Comparison of ENCODE assay signal across 18 mouse cellular contexts in the genomic region with DNA sequence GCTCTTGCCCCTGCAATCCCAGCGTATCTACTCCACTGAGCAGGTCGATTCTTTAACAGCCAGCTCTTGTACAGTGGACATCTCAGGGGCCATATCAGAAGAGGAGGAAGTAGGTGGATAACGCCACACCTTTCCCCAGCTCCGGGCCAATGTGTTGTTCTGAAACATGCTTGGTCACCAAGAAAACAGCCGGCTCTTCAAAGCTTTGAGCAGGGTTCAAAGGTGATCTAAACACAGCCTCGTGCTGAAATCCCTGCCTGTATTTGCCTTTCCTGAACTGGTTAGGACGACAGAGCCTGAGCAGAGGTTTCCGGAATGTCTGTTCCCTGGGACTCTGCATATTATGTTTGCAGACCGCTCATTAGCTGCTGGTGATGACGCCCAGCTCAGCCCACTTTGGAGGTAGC. TPM values are rescaled to one million over a fixed set of nuclear protein-coding genes. Genes with fewer than 3 reads are reported as not detected.
DNase-seq lines count a peak whose midpoint lies in the region; ATAC-seq and TF ChIP-seq lines count a peak whose summit lies in the region.
"Had no signal": no experiment of that assay in that cellular context is flagged by ENCODE, and none has a peak within 500 bp of the region (broad histone marks: within the 10 kb centered on the region; RNA-seq: fewer than 3 reads in every experiment).

No protein-coding gene starts in this region.

- no peak for TF ChIP-seq RAD21 in MEL (IDR thresholded peaks at IDR 0.05; ENCODE audit: low read depth, low read length)

- H3K9ac ChIP-seq in MEL (ENCODE audit: control insufficient read depth, low read depth, low read length, poor library complexity, severe bottlenecking), result no peak overlapping the region
- no peak overlapping the region for H3K9ac ChIP-seq in kidney, embryonic 15.5 days
- H3K9ac ChIP-seq: embryonic facial prominence, embryonic 13.5 days; midbrain, embryonic 13.5 days had no signal

- WGBS in small intestine, adult 2 months, result 24% methylated on average over 10 of the region's 10 CpGs
- WGBS in kidney, embryonic 15.5 days, result 66% methylated on average over 10 of the region's 10 CpGs

- H3K4me2 ChIP-seq in kidney, embryonic 15.5 days, result no peak overlapping the region
- H3K4me2 ChIP-seq: embryonic facial prominence, embryonic 13.5 days; midbrain, embryonic 13.5 days had no signal

- H3K4me3 ChIP-seq in MEL (ENCODE audit: control insufficient read depth in 1 of 2, insufficient read depth in 1 of 2, low read depth in 2 of 2, low read length in 2 of 2), result no peak overlapping the region
- no peak overlapping the region for H3K4me3 ChIP-seq in small intestine, adult 2 months (ENCODE audit: low read depth, low read length)
- no peak overlapping the region for H3K4me3 ChIP-seq in kidney, embryonic 15.5 days (replicated peaks)
- H3K4me3 ChIP-seq: embryonic facial prominence, embryonic 13.5 days; forebrain, embryonic 10.5 days; midbrain, embryonic 13.5 days had no signal

- no peak for TF ChIP-seq CTCF in MEL (IDR thresholded peaks at IDR 0.05 in 2 of 3, conservative IDR thresholded peaks at IDR 0.05 in 1 of 3; ENCODE audit: control insufficient read depth in 1 of 3, insufficient read depth in 1 of 3, low read depth in 2 of 3, low read length in 3 of 3, poor library complexity in 1 of 3, severe bottlenecking in 1 of 3)
- TF ChIP-seq CTCF in small intestine, adult 2 months (IDR thresholded peaks at IDR 0.05; ENCODE audit: extremely low read depth, insufficient read length, insufficient replicate concordance, low read depth, low read length), result no peak

- TF ChIP-seq POLR2A in MEL (IDR thresholded peaks at IDR 0.05; ENCODE audit: control insufficient read depth in 1 of 2, insufficient read depth in 1 of 2, low read depth in 1 of 2, low read length in 2 of 2, poor library complexity in 1 of 2), result no peak
- no peak for TF ChIP-seq POLR2A in small intestine, adult 2 months (IDR thresholded peaks at IDR 0.05; ENCODE audit: low read depth, low read length)

- no peaks in the 10 kb centered on the region for H3K36me3 ChIP-seq in MEL (ENCODE audit: control insufficient read depth in 1 of 2, insufficient read depth in 2 of 2, low read length in 2 of 2)
- H3K36me3 ChIP-seq in small intestine, adult 2 months (ENCODE audit: control insufficient read depth, insufficient read depth, low read length), result peaks cover 4% of the 10 kb centered on the region
- H3K36me3 ChIP-seq in kidney, embryonic 15.5 days, result no peaks in the 10 kb centered on the region
- H3K36me3 ChIP-seq: forebrain, embryonic 10.5 days; midbrain, embryonic 13.5 days had no signal

- no peaks in the 10 kb centered on the region; a peak in 1 of 4 replicates for H3K27me3 ChIP-seq in MEL (ENCODE audit: control insufficient read depth in 1 of 2, insufficient read depth in 2 of 2, low read length in 2 of 2)
- H3K27me3 ChIP-seq in small intestine, adult 2 months (ENCODE audit: control insufficient read depth, insufficient read depth, low read length), result no peaks in the 10 kb centered on the region
- H3K27me3 ChIP-seq in kidney, embryonic 15.5 days, result no peaks in the 10 kb centered on the region
- H3K27me3 ChIP-seq: embryonic facial prominence, embryonic 13.5 days; midbrain, embryonic 13.5 days had no signal

- TF ChIP-seq EP300 in MEL (IDR thresholded peaks at IDR 0.05; ENCODE audit: low read depth in 1 of 2, low read length in 2 of 2), result no peak

- no peak for ATAC-seq in megakaryocyte, adult 5-6 weeks (ENCODE audit: poor library complexity, severe bottlenecking)
- ATAC-seq in kidney, embryonic 15.5 days (replicated peaks; ENCODE audit: low FRiP score), result no peak; the same call in 1 of the 2 replicates
- ATAC-seq: CD4-positive, CD25-positive, alpha-beta regulatory T cell, adult 4 months; hindbrain, postnatal 0 days; midbrain, embryonic 13.5 days had no signal

- no peaks in the 10 kb centered on the region for H3K9me3 ChIP-seq in MEL (replicated peaks; ENCODE audit: insufficient read depth, low read length)
- no peaks in the 10 kb centered on the region for H3K9me3 ChIP-seq in kidney, embryonic 15.5 days (replicated peaks)

- no peak overlapping the region for H3K27ac ChIP-seq in MEL (ENCODE audit: control insufficient read depth, low read depth, low read length)
- H3K27ac ChIP-seq in small intestine, adult 2 months (ENCODE audit: insufficient read depth, low read depth, low read length), result peak overlapping the region; percentile 50
- no peak overlapping the region for H3K27ac ChIP-seq in kidney, embryonic 15.5 days
- H3K27ac ChIP-seq: embryonic facial prominence, embryonic 13.5 days; forebrain, embryonic 10.5 days; hindbrain, postnatal 0 days; midbrain, embryonic 13.5 days had no signal

- peaks cover 0 to 10% of the 10 kb centered on the region in 2 experiments; a peak in 2 of 4 replicates for H3K4me1 ChIP-seq in MEL (ENCODE audit: control insufficient read depth in 1 of 2, insufficient read depth in 2 of 2, low read length in 2 of 2)
- peaks cover 20% of the 10 kb centered on the region; the same call in 1 of the 2 replicates for H3K4me1 ChIP-seq in small intestine, adult 2 months (ENCODE audit: control insufficient read depth, insufficient read depth, insufficient read length, low read length)
- H3K4me1 ChIP-seq in kidney, embryonic 15.5 days, result peaks cover 12% of the 10 kb centered on the region
- H3K4me1 ChIP-seq: midbrain, embryonic 13.5 days had no signal

- H3K79me2 ChIP-seq in MEL (ENCODE audit: control insufficient read depth, insufficient read depth, low read length, poor library complexity), result no peaks in the 10 kb centered on the region

- DNase-seq in MEL (ENCODE audit: low read depth, low spot score) (peak; percentile 42), R1 (ENCODE audit: low read depth, low spot score) (peak; percentile 34), liver (peak; percentile 20)
- no peak for DNase-seq in layer of hippocampus, adult 8-10 months (ENCODE audit: low spot score in 2 of 2)
- DNase-seq: cerebellum, postnatal 25 days; gastrocnemius, postnatal 10 days; heart, postnatal 14 days; kidney, postnatal 10 days; thymus, adult 18-20 months had no signal

TF ChIP-seq in MEL, 35 proteins besides CTCF, POLR2A, EP300 and RAD21:
- no peak for TF ChIP-seq ZMIZ1 (IDR thresholded peaks at IDR 0.05; ENCODE audit: low read depth, low read length)

RNA-seq across cellular contexts. Expression of gene Plbd1, which starts 14.3 kb away (rescaled TPM):
- not detected in 2 replicates for total RNA-seq in MEL (2012; rRNA removed)
- not detected for polyA plus RNA-seq in MEL (2012; ENCODE audit: insufficient read depth in 1 of 2, insufficient read length in 2 of 2, low read depth in 1 of 2, low replicate concordance in 2 of 2, missing spikeins in 1 of 2)
- 23.6 and 84.9 TPM in 2 replicates for polyA plus RNA-seq in small intestine, adult 2 months (2012; rRNA removed)
- total RNA-seq in megakaryocyte, adult 5-6 weeks (2015), result 346 and 350 TPM in 2 replicates
- 290 and 300 TPM in 2 replicates for total RNA-seq in megakaryocyte, adult 5-6 weeks (2017)
- 4.8 and 5.2 TPM in 2 replicates for polyA plus RNA-seq in kidney, embryonic 15.5 days (2015; fragmentation: Nextera tagmentation; extraction: Ambion mirVana)
- under 1 TPM in 1 of 4 experiments, not detected in 3; 0.27 TPM for total RNA-seq in layer of hippocampus, adult 8-10 months (2022)
- total RNA-seq: hindbrain, postnatal 0 days; left cerebral cortex, postnatal 36 days had no signal

Comparison
In these comparisons a context has a peak if more than half of its experiments do, and no peak if none do; other contexts are left out.
1. DNase-seq: peak in MEL (single experiment), R1 (single experiment) and liver (single experiment); none in layer of hippocampus, adult 8-10 months (0 of 2).
2. RNA of gene Plbd1, which starts 14.3 kb away (total RNA-seq): 290 to 350 TPM in megakaryocyte, adult 5-6 weeks; 0.27 TPM in layer of hippocampus, adult 8-10 months and not detected in MEL; every median in the first group is over 100 times any median in the second.